Mouse (Mus musculus): ENCODE measurements around the gene Tssk2.

- TF ChIP-seq CTCF (IDR thresholded peaks at IDR 0.05; ENCODE audit: low read depth) (no peak), EP300 (IDR thresholded peaks at IDR 0.05; ENCODE audit: low read depth) (no peak)
Observed at GRCm38 (mm10) chr16:17893923-17894322, 4.5 kb upstream of the Tssk2 start, which contains the start of gene Tssk1.

Data from liver, postnatal 0 days (tissue).